Mouse (Mus musculus) c-Kit-positive CD71-positive TER-119-negative erythroid progenitor cells, embryonic 14.5 days (primary cell): ENCODE results near the gene Abhd5.
A peak's percentile ranks its signal among the peaks of the same experiment; 100 is the strongest.

Experiments used
- DNase-seq: peaks from one replicate; pipeline ENCODE4 v3.0.0-alpha.2; 2013; ENCODE audit warnings: low read depth

Gene Abhd5

GRCm38 (mm10) chr9:122347882-122348281 lies 3.5 kb upstream of the Abhd5 start:
- DNase-seq: peak; percentile 50

DNA sequence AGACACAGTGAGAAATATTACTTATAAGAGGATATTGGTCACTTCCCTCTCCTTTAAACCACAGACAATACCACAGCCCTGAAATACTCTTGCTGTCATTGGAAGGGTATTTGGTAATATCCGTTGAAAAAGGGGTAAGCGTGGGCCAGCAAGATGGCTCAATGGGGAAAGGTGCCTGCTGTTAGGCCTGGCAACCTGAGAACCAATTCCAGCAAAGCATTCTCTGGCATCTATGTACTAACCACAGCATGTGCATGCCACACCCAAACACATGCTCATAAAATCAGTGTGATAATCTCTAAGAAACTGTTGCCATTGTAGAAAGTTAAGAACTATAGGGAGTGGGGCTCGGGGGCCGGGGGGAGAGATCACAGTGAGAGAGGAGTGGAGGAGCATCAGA lies 2.1 kb upstream of the Abhd5 start:
- no peak for DNase-seq

GRCm38 (mm10) chr9:122350396-122351130 lies 845 bp upstream of the Abhd5 start:
- DNase-seq: no peak

GRCm38 (mm10) chr9:122352025-122352392 lies 601 bp downstream of the Abhd5 start:
- DNase-seq: peak; percentile 31

GRCm38 (mm10) chr9:122352911-122353310 lies 1.5 kb downstream of the Abhd5 start:
- DNase-seq: peak; percentile 30

GRCm38 (mm10) chr9:122354240-122354639 lies 2.8 kb downstream of the Abhd5 start:
- no peak for DNase-seq

GRCm38 (mm10) chr9:122357073-122357472 lies 5.7 kb downstream of the Abhd5 start:
- no peak for DNase-seq

- DNase-seq: no peak
Observed at GRCm38 (mm10) chr9:122357626-122358025, 6.2 kb downstream of the Abhd5 start.

GRCm38 (mm10) chr9:122364171-122364570 lies 12.8 kb downstream of the Abhd5 start:
- DNase-seq: no peak

DNA sequence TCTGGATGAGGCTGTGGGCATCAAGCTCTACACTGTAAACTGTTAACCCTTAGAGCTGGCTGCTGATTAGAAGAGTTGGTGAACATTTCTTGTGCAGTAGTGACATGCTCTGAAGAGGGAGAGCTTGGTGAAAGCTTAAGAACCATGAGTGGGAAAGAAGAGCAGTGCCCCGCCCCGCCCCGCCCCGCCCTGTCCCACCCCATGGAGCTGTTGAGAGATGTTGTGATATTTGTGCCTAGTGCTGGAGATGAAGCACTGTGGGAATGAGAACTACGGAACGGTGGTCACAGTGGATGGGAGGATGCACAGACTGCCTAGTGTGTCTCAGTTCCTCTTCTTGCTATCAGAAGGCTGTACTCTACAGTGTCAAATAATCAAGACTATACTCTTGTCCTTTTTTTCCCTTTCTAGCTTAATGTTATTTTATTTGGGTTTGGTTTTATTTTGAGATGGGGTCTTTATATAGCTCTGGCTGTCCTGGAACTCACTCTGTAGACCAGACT lies 18.9 kb downstream of the Abhd5 start:
- DNase-seq: no peak

DNA sequence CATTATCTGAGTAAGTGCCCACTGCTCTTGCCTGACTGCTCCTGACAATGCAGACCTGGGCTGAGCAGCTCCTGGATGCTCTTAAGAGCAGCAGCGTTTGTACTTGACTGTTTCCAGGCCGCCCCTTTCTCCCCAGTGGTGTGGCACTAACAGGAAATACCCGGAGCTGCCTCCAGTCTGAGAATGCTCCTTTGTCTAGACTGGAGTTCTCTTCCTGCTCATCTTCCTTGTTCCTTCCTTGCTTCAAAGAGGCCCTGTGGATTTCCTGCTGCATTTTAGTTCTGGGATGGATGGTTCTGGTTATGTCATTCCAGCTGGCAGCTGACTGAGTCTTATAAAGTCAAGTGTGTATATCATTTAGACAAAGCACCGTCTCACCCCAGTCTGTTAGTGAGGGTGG lies 21.1 kb downstream of the Abhd5 start:
- DNase-seq: no peak

DNA sequence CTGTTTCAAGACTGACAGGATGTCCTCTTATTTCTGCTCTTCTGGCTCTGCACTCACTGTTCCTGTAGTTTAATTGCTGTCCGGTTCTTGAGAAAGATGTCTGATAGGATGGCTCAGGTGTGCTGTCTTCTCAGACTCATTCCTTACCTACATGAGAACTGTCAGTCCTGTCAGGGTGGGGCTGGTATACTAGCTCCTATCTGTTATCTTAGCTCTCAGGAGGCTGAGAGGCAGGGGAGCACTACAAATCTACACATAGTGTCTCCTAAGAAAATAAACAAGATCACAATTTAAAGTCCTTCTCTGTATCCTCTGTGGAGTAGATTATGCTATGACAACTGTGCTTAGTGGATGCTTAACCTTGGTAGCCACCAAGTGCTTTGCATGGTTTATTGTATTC lies 21.6 kb downstream of the Abhd5 start:
- DNase-seq: no peak

GRCm38 (mm10) chr9:122378986-122379385 lies 27.6 kb downstream of the Abhd5 start:
- DNase-seq: no peak

DNA sequence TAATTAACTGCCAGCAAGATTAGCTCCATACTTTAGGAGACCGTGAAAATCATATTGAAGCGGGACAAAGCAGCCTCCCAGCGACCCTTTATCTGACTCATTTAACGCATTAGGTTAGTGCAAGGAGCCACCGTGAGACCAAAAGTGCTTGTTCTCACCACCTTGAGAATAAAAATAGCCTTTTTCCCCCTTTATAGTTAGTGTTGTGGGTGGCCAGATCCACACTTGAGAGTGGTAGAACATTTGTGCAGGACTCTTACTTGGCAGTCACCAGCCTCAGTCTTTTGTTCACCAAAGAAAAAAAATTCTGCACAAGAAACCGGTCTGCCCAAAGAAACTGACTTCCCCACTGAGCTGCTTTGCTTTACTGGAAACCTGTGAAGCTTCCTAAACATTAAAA lies 29.6 kb downstream of the Abhd5 start:
- DNase-seq: no peak

GRCm38 (mm10) chr9:122382006-122382405 lies 30.6 kb downstream of the Abhd5 start:
- no peak for DNase-seq

DNA sequence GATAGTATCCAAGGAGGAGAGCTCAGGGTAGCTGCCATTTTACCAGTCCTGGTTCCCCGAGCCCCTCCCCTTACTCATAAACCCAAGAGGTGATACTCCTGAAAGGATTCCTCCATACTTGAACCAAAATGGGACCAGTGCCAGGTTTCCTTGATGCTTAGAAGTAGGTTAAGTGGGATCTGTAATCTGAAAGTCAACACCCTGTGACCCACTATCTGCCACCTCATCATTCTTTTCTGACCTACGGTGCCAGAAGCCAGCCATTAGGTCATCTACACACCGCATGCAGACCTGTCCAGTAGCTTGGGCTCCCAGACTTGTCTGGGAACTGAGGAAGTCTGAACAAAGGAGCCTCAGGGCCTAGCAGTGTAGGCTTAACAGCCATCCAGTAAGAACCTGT lies 34.6 kb downstream of the Abhd5 start:
- no peak for DNase-seq

DNA sequence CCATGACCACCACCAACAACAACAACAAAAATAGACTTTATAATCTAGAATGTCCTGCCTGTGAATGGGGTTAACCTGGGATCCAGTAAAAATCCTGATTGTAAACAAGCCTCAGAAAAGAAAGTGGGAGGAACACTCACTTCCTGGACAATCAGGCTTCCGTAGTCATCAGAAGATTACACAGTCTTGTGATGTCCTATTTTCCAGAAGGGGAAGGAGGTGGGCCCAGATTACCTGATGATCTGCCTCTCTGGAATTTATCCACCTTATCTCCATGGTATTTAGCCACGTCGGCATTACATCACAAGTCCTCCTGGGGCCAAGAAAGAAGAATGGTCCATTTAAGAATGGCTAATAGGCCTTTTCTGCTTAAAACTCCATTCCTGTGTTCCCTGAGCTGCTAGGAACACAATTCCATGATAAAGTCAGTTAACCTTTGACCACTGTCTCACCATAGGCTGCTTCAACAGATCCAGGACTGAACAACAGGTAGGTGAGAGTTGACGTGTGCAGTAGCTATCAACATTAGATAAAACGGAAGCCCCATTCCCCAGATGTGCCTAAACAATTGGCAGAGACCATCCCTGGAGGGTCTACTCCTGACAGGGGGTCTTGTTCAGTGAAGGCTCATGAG lies 38.0 kb downstream of the Abhd5 start:
- DNase-seq: no peak

- DNase-seq: no peak
Observed at GRCm38 (mm10) chr9:122395816-122396215, 44.4 kb downstream of the Abhd5 start.

GRCm38 (mm10) chr9:122397156-122397555 lies 45.7 kb downstream of the Abhd5 start:
- DNase-seq: no peak

DNA sequence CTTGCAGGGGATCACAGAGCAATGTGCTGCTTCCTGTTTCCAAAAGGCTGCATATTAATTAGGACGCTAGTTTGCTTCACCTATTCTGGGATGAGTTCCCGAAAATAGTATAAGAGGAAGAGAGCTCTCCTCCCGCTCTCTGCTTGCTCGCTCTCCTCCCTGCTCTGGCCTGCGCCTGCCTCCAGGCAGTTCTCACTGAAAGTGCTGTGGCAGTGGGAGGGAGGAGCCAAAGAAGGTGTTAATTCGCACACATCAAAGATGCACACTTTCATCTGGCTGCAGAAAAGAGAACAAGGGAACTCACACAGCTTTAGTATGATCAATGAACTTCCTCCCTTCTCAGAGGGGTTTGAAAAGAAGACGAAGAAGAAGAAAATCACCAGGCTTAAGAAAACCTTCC lies 47.3 kb downstream of the Abhd5 start:
- no peak for DNase-seq

- DNase-seq: no peak
Observed at GRCm38 (mm10) chr9:122401239-122401638, 49.8 kb downstream of the Abhd5 start.

GRCm38 (mm10) chr9:122410437-122411175 lies 59.2 kb downstream of the Abhd5 start:
- DNase-seq: no peak

DNA sequence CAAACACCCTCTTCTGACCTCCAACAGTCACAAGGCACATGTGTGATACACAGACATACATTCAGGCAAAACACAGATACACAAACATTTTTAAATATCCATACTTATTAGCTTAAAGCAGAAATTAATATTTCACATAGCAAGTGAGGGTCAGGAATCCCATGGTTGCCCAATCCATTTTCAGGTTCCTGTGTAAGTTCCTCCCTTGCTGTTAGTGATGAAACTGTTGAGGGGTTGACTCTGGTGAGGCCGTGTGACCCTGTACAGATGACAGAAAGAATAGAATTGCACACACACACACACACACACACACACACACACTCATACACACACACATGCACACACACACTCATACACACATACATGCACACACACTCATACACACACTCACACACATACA lies 63.2 kb downstream of the Abhd5 start:
- DNase-seq: no peak
